Mouse (Mus musculus) midbrain, embryonic 15.5 days (tissue): ENCODE results near the gene Ppp5c. TPM values are rescaled to one million over a fixed set of nuclear protein-coding genes. Genes with fewer than 3 reads are reported as not detected.
A peak's percentile ranks its signal among the peaks of the same experiment; 100 is the strongest.

Source experiments
- ATAC-seq: fragments of 200-750 bp; cut with Nextera tagmentation; replicated peaks from 2 replicates; pipeline ENCODE4 v1.8.0; 2017; ENCODE audit warnings: moderate TSS enrichment
- H3K27ac ChIP-seq: fragments of 300-500 bp; sonication (generic); 2 replicates; pipeline ENCODE4 v1.5.1; 2015; ENCODE audit warnings: mild to moderate bottlenecking, inconsistent platforms
- H3K27me3 ChIP-seq: fragments of 300-500 bp; sonication (generic); replicated peaks from 2 replicates; pipeline ENCODE4 v1.6.1; 2015; ENCODE audit warnings: inconsistent platforms
- H3K36me3 ChIP-seq: fragments of 300-500 bp; sonication (generic); replicated peaks from 2 replicates; pipeline ENCODE4 v1.6.1; 2015; ENCODE audit warnings: inconsistent platforms
- H3K4me1 ChIP-seq: fragments of 300-500 bp; sonication (generic); 2 replicates; pipeline ENCODE4 v1.6.1; 2015; ENCODE audit warnings: inconsistent platforms
- H3K4me2 ChIP-seq: fragments of 300-500 bp; sonication (generic); 2 replicates; pipeline ENCODE4 v1.6.1; 2015; ENCODE audit warnings: inconsistent platforms, mild to moderate bottlenecking, moderate library complexity
- H3K4me3 ChIP-seq: fragments of 300-500 bp; sonication (generic); 2 replicates; pipeline ENCODE4 v1.5.1; 2015; ENCODE audit warnings: mild to moderate bottlenecking, inconsistent platforms
- H3K9ac ChIP-seq: fragments of 300-500 bp; sonication (generic); 2 replicates; pipeline ENCODE4 v1.6.1; 2015; ENCODE audit warnings: mild to moderate bottlenecking, inconsistent platforms
- H3K9me3 ChIP-seq: fragments of 300-500 bp; sonication (generic); 2 replicates; pipeline ENCODE4 v1.6.1; 2016; ENCODE audit warnings: inconsistent platforms
- WGBS: fragments of 180-500 bp; shearing (Covaris S2); methylation state at CpG from one replicate; pipeline ENCODE4 v1.1.7; 2015; ENCODE audit warnings: mixed read lengths; 5-methylcytosine and 5-hydroxymethylcytosine counted together
- polyA plus RNA-seq: library from polyadenylated mRNA; unstranded; fragments of >200 nt; fragmentation: Nextera tagmentation; extraction: Ambion mirVana; gene quantifications from 2 replicates; pipeline ENCODE4 v1.2.1, GENCODE M21; 2015

Gene Ppp5c
- polyA plus RNA-seq, 1 experiment from 2014 or later, result 124 TPM

DNA sequence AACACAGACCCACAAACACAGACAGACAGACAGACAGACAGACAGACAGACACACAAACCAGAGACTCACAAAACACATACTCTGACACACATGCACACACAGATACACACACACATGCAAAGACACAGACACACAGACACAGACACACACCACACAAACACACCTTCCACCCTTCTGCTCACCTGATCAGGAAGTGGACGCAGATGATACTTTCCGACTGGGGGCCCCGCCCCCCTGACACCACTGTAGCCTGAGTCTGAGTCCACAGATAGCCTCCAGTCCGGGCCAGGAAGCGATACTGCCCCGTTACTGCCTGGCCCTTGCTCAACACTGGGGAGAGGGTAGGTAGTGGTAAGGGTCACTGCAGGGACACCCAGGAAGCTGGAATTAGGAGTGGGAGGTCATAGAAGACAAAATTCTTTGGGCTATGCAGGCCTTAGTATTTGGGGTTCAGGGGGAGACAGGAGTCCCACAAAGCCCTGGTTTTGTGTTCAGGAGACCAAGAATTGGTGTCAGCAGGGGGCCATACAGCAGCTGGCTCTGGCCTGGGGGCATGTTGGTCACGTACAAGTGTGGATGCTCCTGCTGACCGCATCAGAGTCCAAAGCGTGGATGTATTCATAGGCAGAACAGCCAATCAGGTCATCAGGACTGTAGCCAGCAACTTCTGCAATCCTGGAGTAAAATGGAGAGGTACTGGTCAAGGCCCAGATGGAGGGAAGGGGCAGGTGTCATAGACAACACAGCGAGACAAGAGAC, 20.9 kb upstream of the Ppp5c start:
- Histone ChIP-seq H3K4me3 (no peak overlapping the region), H3K27me3 (no peaks in the 10 kb centered on the region), H3K27ac (no peak overlapping the region), H3K36me3 (no peaks in the 10 kb centered on the region), H3K4me1 (no peaks in the 10 kb centered on the region), H3K4me2 (no peak overlapping the region), H3K9me3 (no peaks in the 10 kb centered on the region), H3K9ac (no peak overlapping the region)
- ATAC-seq, result no peak
- 85% methylated on average over 10 of the region's 10 CpGs for WGBS

DNA sequence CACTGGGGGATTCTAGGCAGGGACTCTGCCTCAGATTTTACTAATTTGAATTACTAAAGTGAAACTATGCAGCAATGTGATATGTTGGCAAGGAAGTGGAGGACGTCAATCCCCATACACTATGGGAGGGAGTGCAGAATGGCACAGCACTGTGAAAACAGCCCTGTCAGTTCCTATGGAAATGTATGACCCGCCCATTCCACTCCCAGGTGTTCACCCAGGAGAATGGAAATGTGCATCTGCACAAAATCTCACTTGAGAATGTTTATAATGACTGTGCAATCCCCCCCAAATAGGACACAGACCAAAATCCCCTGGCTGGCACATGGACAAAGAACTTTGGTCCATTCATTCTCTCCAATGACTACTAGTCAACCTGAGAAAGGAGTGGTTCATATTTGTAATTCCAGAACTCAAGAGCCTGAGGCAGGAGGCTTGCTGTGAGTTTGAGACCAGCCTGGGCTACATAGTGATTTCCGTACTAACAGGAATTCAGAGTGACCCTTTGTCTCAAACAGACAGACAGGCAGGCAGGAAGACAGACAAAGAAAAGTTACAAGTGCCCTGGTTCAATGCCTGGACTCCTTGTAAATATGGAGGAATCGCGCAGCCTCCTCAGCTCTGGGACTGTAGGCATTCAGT, 19.4 kb upstream of the Ppp5c start:
- Histone ChIP-seq H3K36me3 (no peaks in the 10 kb centered on the region), H3K4me3 (no peak overlapping the region), H3K27ac (no peak overlapping the region), H3K9ac (no peak overlapping the region), H3K27me3 (no peaks in the 10 kb centered on the region), H3K4me2 (no peak overlapping the region), H3K4me1 (no peaks in the 10 kb centered on the region), H3K9me3 (no peaks in the 10 kb centered on the region)
- WGBS, result 84% methylated on average over 5 of the region's 5 CpGs
- no peak for ATAC-seq

DNA sequence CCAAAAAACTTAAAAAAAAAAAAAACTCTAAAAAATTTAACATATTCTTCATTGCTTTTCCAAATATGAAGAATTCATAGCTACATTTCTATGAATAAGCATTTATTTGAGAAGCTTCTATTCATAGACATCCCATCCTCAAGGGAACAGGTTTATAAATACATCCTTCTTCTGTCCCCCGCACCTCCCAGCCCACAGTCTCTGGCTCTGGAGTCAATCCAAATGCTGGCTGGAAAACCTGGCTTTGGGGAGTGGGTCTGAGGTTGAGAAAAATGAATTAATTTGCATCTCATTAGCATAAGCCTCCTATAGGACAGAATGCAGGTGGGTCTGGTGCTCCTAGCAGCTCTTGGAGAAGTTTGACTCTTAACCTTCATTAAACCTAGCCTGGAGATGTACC, 18.0 kb upstream of the Ppp5c start:
- H3K36me3 ChIP-seq, result no peaks in the 10 kb centered on the region
- no peak for ATAC-seq
- WGBS, result 45% methylated on average over 1 of the region's 1 CpGs

DNA sequence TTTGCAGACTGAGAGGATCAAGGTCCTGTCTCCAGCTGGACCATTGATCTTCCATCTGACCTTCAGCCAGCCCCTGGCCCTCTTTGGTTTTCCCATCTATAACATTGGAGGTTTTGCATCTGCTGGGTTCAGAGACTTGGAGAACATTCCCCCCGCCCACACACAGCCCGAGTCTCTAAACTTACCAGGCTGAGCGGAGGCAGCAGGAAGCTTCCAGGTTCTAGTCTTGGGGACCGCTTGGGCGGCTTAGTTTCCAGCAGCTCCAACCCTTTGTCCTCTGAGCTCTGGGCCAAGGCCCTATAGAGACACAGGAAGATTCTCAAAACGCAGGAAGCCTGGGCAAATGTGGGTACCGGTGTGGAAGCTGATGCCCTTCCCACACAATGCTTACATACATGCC, 11.6 kb upstream of the Ppp5c start:
- Histone ChIP-seq H3K27ac (no peak overlapping the region), H3K36me3 (no peaks in the 10 kb centered on the region), H3K27me3 (no peaks in the 10 kb centered on the region), H3K9ac (no peak overlapping the region), H3K4me1 (peaks cover 3% of the 10 kb centered on the region; the same call in 1 of the 2 replicates), H3K9me3 (no peaks in the 10 kb centered on the region), H3K4me2 (no peak overlapping the region), H3K4me3 (no peak overlapping the region)
- no peak for ATAC-seq
- WGBS, result 97% methylated on average over 7 of the region's 7 CpGs

More for the DNA sequence above, 18.0 kb upstream of the Ppp5c start:
- Histone ChIP-seq H3K27ac (no peak overlapping the region), H3K9me3 (no peaks in the 10 kb centered on the region), H3K4me1 (no peaks in the 10 kb centered on the region), H3K4me3 (no peak overlapping the region), H3K9ac (no peak overlapping the region), H3K27me3 (no peaks in the 10 kb centered on the region), H3K4me2 (no peak overlapping the region)

DNA sequence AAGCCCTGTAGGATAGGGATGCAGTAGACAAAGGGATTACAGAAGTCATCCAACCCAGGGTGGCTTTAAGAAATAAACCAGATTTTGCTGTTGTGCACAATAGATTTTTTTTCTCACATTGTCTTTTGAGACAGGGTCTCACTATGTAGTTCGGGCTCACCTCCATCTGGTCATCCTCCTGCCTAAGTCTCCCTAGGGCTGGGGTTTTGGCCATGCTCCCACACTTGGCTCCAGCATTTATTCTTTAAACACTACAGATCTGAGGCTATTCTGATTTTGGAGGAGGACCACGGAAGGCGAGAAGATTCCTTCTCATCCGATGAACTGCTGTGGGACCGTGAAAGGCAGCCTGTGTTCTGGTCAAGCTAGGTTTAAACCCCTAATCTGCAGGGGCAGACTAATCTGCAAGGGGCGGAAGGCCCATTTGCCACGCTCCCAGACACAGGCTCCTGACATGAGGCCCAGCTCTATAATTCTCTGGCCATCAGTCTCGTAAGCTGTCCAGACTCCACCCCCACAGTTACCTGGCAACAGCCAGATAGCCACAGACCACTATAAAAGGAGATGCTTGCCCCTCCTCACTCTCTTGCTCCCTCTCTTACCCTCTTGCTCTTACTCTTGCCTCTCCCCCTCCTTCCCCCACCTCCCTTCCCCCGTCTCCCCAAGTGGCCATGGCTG, 10.4 kb upstream of the Ppp5c start:
- H3K9ac ChIP-seq, result no peak overlapping the region
- peaks cover 3% of the 10 kb centered on the region; the same call in 1 of the 2 replicates for H3K4me1 ChIP-seq
- no peaks in the 10 kb centered on the region for H3K27me3 ChIP-seq
- 15% methylated on average over 9 of the region's 9 CpGs for WGBS
- no peak overlapping the region for H3K27ac ChIP-seq
- no peaks in the 10 kb centered on the region for H3K36me3 ChIP-seq
- ATAC-seq, result peak; percentile 75
- no peak overlapping the region for H3K4me3 ChIP-seq
- H3K9me3 ChIP-seq, result no peaks in the 10 kb centered on the region
- H3K4me2 ChIP-seq, result no peak overlapping the region

DNA sequence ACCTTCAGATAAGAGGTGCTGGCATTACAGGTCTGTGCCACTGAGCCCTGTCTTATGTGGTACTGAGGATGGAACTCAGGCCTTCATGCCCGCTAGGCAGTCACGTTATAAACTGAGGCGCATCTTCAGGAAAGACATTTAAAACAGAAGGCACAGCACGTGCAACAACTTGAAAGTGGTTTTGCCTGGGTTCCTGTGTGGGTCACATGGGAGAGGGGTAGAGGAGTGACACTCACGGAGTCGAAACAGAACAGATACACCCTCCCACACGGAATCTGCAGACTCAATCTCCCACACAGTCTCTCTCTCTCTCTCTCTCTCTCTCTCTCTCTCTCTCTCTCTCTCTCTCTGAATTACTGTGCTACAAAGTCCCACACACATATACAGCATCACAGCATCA, 2.5 kb upstream of the Ppp5c start:
- no peaks in the 10 kb centered on the region for H3K9me3 ChIP-seq
- H3K27ac ChIP-seq, result no peak overlapping the region
- 84% methylated on average over 7 of the region's 7 CpGs for WGBS
- peaks cover 21% of the 10 kb centered on the region for H3K4me1 ChIP-seq
- H3K9ac ChIP-seq, result no peak overlapping the region
- no peaks in the 10 kb centered on the region for H3K36me3 ChIP-seq
- no peaks in the 10 kb centered on the region for H3K27me3 ChIP-seq
- H3K4me3 ChIP-seq, result no peak overlapping the region
- no peak for ATAC-seq
- no peak overlapping the region for H3K4me2 ChIP-seq

DNA sequence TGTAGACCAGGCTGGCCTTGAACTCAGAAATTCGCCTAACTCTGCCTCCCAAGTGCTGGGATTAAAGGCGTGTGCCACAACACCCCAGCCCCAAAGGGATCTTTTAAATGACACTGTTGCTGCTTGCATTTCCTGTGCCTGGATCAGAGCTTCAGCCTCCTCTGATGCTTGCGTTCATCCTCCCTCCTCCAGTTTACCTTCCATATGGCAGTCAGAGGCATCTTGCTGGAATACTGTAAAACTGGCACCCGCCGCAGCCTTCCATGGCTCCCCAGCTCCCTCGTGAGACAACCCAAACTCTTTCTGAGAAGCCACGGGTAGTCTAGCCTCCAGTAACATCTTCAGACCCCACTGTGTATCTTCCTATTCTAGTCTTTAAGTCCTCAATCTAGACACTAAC, 1.2 kb upstream of the Ppp5c start:
- no peak overlapping the region for H3K4me3 ChIP-seq
- 0 out of 2 replicates have a peak, but pooled peaks cover 3% of the 10 kb centered on the region for H3K36me3 ChIP-seq
- no peak overlapping the region for H3K4me2 ChIP-seq
- no peaks in the 10 kb centered on the region for H3K27me3 ChIP-seq
- 78% methylated on average over 7 of the region's 7 CpGs for WGBS
- H3K27ac ChIP-seq, result no peak overlapping the region
- no peak overlapping the region for H3K9ac ChIP-seq
- peaks cover 30% of the 10 kb centered on the region for H3K4me1 ChIP-seq
- no peaks in the 10 kb centered on the region for H3K9me3 ChIP-seq
- ATAC-seq, result no peak

DNA sequence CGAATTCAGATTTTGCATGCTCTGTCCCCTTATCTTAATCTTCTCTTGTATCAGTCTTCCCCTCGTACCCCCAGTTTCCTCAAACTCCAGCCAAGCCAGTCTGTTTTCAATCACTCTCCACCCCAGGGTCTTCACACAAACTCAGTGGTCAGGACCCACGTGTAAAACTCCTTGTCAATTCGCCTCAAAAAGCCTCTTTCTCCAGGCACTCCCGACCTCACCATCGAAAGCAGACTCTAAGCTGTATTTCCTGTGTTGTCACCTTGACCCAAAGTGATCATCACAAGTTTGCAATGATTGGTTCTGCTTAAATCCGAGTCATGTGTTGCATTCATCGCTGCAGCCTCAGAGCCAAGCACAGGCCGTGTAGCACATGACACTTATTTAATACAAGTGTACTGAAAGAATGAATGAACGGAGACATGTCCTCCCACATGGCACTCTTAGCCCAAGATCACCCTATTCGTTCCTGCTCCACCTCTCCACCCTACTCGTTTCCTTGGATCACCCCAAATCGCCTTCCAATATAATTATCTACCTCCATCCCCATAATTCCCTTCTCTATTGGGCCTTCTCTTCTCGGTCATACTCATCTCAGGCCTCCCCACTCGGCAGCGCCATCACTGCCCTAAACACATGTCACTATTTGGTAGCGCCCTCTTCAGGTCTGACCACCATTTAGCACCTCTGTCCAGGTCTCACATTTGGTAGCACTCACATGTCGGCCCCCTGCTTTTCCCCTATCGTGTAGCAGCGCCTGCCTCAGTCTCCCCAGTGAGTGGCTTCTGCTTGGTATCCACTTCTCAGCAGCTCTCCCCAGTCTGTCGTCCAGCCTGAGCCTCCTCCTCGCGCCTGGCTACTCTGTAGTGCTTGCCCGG, 775 bp downstream of the Ppp5c start:
- Histone ChIP-seq H3K27me3 (no peaks in the 10 kb centered on the region), H3K9me3 (no peaks in the 10 kb centered on the region), H3K4me3 (peak overlapping the region; percentile 80), H3K27ac (peak overlapping the region; percentile 78), H3K36me3 (peaks cover 11% of the 10 kb centered on the region; the same call in 1 of the 2 replicates), H3K9ac (peak overlapping the region; percentile 76), H3K4me2 (peak overlapping the region; percentile 77), H3K4me1 (peaks cover 30% of the 10 kb centered on the region)
- peak; percentile 21; the same call in 1 of the 2 replicates for ATAC-seq
- 9% methylated on average over 24 of the region's 24 CpGs for WGBS

DNA sequence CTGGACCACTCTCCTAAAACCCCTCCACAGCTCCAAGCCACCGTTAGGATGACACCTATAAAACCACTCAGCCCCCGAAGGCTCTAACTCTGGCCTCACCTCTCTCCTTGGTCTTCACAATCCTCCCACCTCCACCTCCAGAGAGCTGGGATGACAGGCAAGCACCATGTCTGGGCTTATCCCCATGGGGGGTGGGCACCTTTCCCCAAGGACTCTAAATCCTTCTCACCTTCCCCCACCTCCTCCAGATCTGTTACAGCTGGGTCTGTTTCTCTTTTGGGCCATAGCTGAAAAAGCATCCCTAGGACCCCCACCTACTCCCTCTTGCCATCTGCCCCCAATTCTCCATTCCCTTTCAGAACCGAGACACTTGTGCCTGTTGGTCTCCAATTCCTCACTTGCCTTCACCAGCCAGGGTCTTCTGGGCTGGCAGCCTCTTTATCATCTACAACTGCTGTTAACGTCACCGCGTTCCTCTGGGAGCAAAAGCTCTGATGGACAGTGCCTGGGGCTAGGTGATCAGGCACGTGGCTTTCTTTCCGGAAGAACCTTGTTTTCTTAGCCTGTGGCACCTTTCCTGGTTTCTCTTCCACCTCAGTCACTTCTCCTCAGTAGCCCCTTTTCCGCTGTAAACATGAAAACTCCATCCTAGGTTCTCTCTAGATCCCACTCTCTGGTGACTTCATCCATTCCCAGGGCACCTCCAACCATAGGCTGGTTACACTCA, 1.7 kb downstream of the Ppp5c start:
- Histone ChIP-seq H3K27ac (no peak overlapping the region), H3K36me3 (peaks cover 20% of the 10 kb centered on the region), H3K9me3 (no peaks in the 10 kb centered on the region), H3K4me1 (peaks cover 30% of the 10 kb centered on the region), H3K4me3 (peak overlapping the region; percentile 80; the same call in 1 of the 2 replicates), H3K9ac (peak overlapping the region; percentile 8), H3K4me2 (peak overlapping the region; percentile 77), H3K27me3 (no peaks in the 10 kb centered on the region)
- no peak for ATAC-seq
- WGBS, result 76% methylated on average over 9 of the region's 9 CpGs

DNA sequence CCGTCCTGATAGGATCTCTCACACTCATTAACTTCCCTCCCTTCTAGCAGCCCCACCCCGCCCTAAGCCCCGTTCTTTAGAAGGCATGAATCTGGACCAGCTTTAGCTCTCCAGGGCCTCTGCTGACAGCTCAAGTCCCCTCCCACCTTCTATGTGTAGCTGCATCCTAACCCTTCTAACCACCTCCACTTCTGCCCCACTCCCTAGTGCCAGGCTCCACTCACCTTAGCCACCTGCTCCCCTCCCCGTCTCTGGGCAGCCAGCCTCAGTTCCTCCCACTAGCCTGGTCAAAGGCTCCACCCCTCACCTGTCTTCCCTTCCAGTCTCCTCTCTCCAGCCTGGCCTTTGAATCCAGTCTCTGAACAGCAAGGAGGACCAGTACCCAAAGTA, 2.2 kb downstream of the Ppp5c start:
- H3K4me3 ChIP-seq, result no peak overlapping the region
- H3K27ac ChIP-seq, result no peak overlapping the region
- peak overlapping the region; percentile 77 for H3K4me2 ChIP-seq
- WGBS, result 85% methylated on average over 4 of the region's 4 CpGs
- no peak for ATAC-seq
- no peaks in the 10 kb centered on the region for H3K27me3 ChIP-seq
- no peaks in the 10 kb centered on the region for H3K9me3 ChIP-seq
- peak overlapping the region; percentile 8; the same call in 1 of the 2 replicates for H3K9ac ChIP-seq
- peaks cover 25% of the 10 kb centered on the region for H3K36me3 ChIP-seq
- peaks cover 30% of the 10 kb centered on the region for H3K4me1 ChIP-seq

DNA sequence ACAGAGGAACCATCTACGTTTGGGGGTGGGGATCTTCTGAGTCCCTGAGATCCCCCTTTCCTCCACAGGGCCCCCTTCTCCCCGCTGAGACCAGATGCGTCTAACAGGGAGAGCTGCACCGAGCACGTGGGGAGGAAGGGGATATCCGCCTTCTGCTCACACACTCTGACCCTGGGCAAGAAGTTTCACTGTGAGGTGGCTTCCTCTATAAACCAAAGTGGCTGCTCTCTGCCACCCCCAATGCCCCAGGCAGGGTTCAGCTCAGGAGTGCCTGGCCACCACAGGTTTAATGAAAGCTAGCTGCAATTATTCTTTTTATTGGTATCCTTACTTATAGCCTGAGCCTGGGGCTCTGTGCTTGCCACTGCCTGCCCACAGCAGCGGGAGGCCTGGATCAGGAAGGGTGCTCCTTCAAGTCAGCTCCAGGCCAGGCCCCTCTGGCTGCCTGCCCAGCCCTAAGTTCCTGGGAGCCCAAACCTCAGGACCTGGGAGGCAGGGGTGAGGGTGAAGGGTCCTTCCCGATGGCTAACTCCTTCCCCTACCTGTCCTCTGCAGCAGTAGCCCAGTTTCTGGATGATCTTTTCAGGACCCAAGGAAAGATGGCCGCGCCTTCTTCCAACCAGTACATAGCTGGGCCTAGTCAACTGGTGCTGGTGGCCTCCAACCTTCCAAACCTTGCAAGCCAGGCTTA, 2.8 kb downstream of the Ppp5c start:
- Histone ChIP-seq H3K36me3 (peaks cover 27% of the 10 kb centered on the region), H3K27ac (no peak overlapping the region), H3K4me3 (no peak overlapping the region), H3K9ac (no peak overlapping the region), H3K27me3 (no peaks in the 10 kb centered on the region), H3K4me1 (peaks cover 30% of the 10 kb centered on the region), H3K9me3 (no peaks in the 10 kb centered on the region), H3K4me2 (no peak overlapping the region)
- ATAC-seq, result no peak
- 88% methylated on average over 10 of the region's 10 CpGs for WGBS
